Mouse (Mus musculus): Measurements from ENCODE around the gene Plcg2.

DNA sequence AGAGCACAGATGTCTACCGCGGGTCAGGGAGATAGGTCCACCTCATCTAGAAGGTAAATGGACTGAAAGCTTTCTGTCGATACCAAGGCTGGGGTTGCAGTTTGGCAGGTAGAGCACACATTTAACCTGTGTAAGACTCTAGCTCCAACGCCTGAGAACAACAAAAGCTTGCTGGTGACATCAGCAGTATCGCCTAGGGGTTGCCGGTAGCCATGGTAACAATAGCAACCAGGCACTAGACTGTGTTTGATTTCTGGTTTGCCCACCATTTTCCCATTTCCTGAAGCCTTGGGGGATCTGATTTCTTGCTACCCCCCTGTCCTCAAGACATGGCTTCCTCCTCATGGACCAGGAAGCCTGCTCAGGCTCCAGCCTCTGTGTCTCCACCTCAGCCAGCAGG, 44.1 kb upstream of the Plcg2 start:
- TF ChIP-seq CTCF (IDR thresholded peaks at IDR 0.05; ENCODE audit: borderline replicate concordance, insufficient read depth, low read length) (no peak), POLR2A (IDR thresholded peaks at IDR 0.05; ENCODE audit: low read depth, low read length) (no peak)
